Mouse (Mus musculus): ENCODE results near the gene Ass1.
A peak's percentile ranks its signal among the peaks of the same experiment; 100 is the strongest.

The Ass1 gene

GRCm38 (mm10) chr2:31469931-31470682 is at the start of gene Ass1:
Gene Ass1 (plus strand): TSS chr2:31470207.
- DNase-seq = peak; percentile 95

GRCm38 (mm10) chr2:31420914-31421313 is 49.1 kb upstream of the Ass1 start:
- DNase-seq = no peak

GRCm38 (mm10) chr2:31422576-31422975 is 47.4 kb upstream of the Ass1 start:
- DNase-seq = no peak

- DNase-seq = no peak
These were observed 38.5 kb upstream of the Ass1 start for GRCm38 (mm10) chr2:31431477-31431876.

- DNase-seq = no peak
These were observed 35.3 kb upstream of the Ass1 start for GRCm38 (mm10) chr2:31434746-31435145.

GRCm38 (mm10) chr2:31435567-31435966 is 34.4 kb upstream of the Ass1 start:
- DNase-seq = peak; percentile 34

- no peak for DNase-seq
These were observed 32.3 kb upstream of the Ass1 start for GRCm38 (mm10) chr2:31437480-31438245.

- no peak for DNase-seq
These were observed 30.4 kb upstream of the Ass1 start for GRCm38 (mm10) chr2:31439576-31439975.

- no peak for DNase-seq
These were observed 27.4 kb upstream of the Ass1 start for GRCm38 (mm10) chr2:31442480-31443160.

- no peak for DNase-seq
These were observed 24.0 kb upstream of the Ass1 start for GRCm38 (mm10) chr2:31446036-31446435.

- no peak for DNase-seq
These were observed 23.6 kb upstream of the Ass1 start for GRCm38 (mm10) chr2:31446456-31446855.

- DNase-seq = no peak
These were observed 22.5 kb upstream of the Ass1 start for GRCm38 (mm10) chr2:31447536-31447935.

GRCm38 (mm10) chr2:31448756-31449440 is 21.1 kb upstream of the Ass1 start:
- DNase-seq = no peak

GRCm38 (mm10) chr2:31449441-31449815 is 20.6 kb upstream of the Ass1 start:
- no peak for DNase-seq

- DNase-seq = no peak
These were observed 20.1 kb upstream of the Ass1 start for GRCm38 (mm10) chr2:31449902-31450301.

- DNase-seq = no peak
These were observed 19.3 kb upstream of the Ass1 start for GRCm38 (mm10) chr2:31450661-31451060.

GRCm38 (mm10) chr2:31451530-31451929 is 18.5 kb upstream of the Ass1 start:
- peak; percentile 63 for DNase-seq

- no peak for DNase-seq
These were observed 17.0 kb upstream of the Ass1 start for GRCm38 (mm10) chr2:31453011-31453410.

- no peak for DNase-seq
These were observed 16.3 kb upstream of the Ass1 start for GRCm38 (mm10) chr2:31453559-31454177.

- no peak for DNase-seq
These were observed 15.7 kb upstream of the Ass1 start for GRCm38 (mm10) chr2:31454280-31454679.

GRCm38 (mm10) chr2:31455418-31455817 is 14.6 kb upstream of the Ass1 start:
- no peak for DNase-seq

- DNase-seq = no peak
These were observed 11.5 kb upstream of the Ass1 start for GRCm38 (mm10) chr2:31458460-31458859.

All from thymus, postnatal 14 days (tissue).